Mouse (Mus musculus) lung, postnatal 36 days (tissue): ENCODE measurements at regions not wholly inside any gene's neighbourhood (a gene's known extent, or its start where the extent isn't known, plus 50 kb on each side); places are given as distances from the start of the nearest gene placed in this dataset.

Experiments
- DNase-seq: peaks from one replicate; pipeline ENCODE4 v3.0.0; 2022; ENCODE audit warnings: mixed read lengths

GRCm38 (mm10) chr2:174848981-174849681 is 88.7 kb downstream of the Edn3 start:
- no peak for DNase-seq

GRCm38 (mm10) chr2:174850860-174851259 is 90.4 kb downstream of the Edn3 start:
- no peak for DNase-seq

GRCm38 (mm10) chr2:174851525-174852330 is 91.3 kb downstream of the Edn3 start:
- DNase-seq: peak; percentile 76

GRCm38 (mm10) chr2:174853786-174854185 is 93.4 kb downstream of the Edn3 start:
- DNase-seq: no peak

GRCm38 (mm10) chr2:174855548-174855947 is 95.1 kb downstream of the Edn3 start:
- no peak for DNase-seq

- DNase-seq: no peak
Measured at GRCm38 (mm10) chr2:174856135-174856534, 95.7 kb downstream of the Edn3 start.

GRCm38 (mm10) chr2:174858011-174858834 is 97.8 kb downstream of the Edn3 start:
- peak; percentile 81 for DNase-seq

- no peak for DNase-seq
Measured at GRCm38 (mm10) chr2:174858835-174859215, 98.4 kb downstream of the Edn3 start.

GRCm38 (mm10) chr2:174859533-174859932 is 99.1 kb downstream of the Edn3 start:
- peak; percentile 38 for DNase-seq

GRCm38 (mm10) chr2:174864657-174865056 is 104.2 kb downstream of the Edn3 start:
- DNase-seq: no peak

GRCm38 (mm10) chr2:174866546-174866945 is 106.1 kb downstream of the Edn3 start:
- no peak for DNase-seq

GRCm38 (mm10) chr2:174867397-174867796 is 107.0 kb downstream of the Edn3 start:
- DNase-seq: no peak

GRCm38 (mm10) chr2:174868186-174868585 is 107.8 kb downstream of the Edn3 start:
- DNase-seq: no peak

GRCm38 (mm10) chr2:174868743-174869369 is 108.4 kb downstream of the Edn3 start:
- DNase-seq: no peak

- no peak for DNase-seq
Measured at GRCm38 (mm10) chr2:174870284-174870683, 109.9 kb downstream of the Edn3 start.

- DNase-seq: peak; percentile 50
Measured at GRCm38 (mm10) chr2:174871225-174871624, 110.8 kb downstream of the Edn3 start.

- DNase-seq: no peak
Measured at GRCm38 (mm10) chr2:174871844-174872243, 111.4 kb downstream of the Edn3 start.

GRCm38 (mm10) chr2:174876886-174877285 is 116.5 kb downstream of the Edn3 start:
- no peak for DNase-seq

GRCm38 (mm10) chr2:174878979-174879378 is 118.6 kb downstream of the Edn3 start:
- DNase-seq: no peak

- DNase-seq: peak; percentile 25
Measured at GRCm38 (mm10) chr2:174880659-174881058, 120.2 kb downstream of the Edn3 start.

GRCm38 (mm10) chr2:174884232-174885225 is 124.1 kb downstream of the Edn3 start:
- DNase-seq: no peak

- peak; percentile 20 for DNase-seq
Measured at GRCm38 (mm10) chr2:174892658-174893057, 117.4 kb upstream of the Gm14444 start.
